Mouse (Mus musculus): Measurements from ENCODE around the gene Rmnd5a. TPM values are rescaled to one million over a fixed set of nuclear protein-coding genes. Genes with fewer than 3 reads are reported as not detected.

Rmnd5a gene
- polyA plus RNA-seq, 1 experiment from 2014 or later = 18.7 TPM

DNA sequence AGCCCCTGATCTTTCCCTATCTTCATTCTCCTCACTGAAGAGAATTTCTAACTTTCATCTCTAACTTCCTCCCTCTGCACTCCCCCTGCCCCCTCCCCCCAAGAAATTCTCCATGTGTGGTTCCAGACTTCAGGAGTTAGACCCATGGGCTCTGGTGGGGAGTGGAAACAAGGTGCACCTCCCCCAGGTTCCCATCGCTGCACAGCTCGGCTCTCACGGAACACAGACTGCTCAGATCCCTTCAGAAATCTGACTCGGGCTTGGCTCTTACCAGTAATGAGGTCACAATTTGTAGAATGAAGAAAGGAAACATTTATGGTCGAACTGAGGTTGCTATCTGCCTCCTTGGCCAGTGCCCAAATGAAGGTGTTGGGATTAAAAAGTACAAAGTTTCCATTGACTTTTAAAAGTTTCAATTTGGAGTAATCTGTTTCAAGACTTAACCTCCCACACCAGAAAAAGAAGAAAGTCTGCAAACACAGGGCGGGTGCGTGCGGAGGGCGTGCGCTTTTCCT is 79.2 kb downstream of the Rmnd5a start:
- Histone ChIP-seq H3K9me3 (no peaks in the 10 kb centered on the region), H3K4me2 (replicated peaks) (no peak overlapping the region), H3K27ac (no peak overlapping the region), H3K4me1 (no peaks in the 10 kb centered on the region), H3K4me3 (no peak overlapping the region), H3K27me3 (no peaks in the 10 kb centered on the region), H3K9ac (no peak overlapping the region), H3K36me3 (no peaks in the 10 kb centered on the region)
- no peak for ATAC-seq (ENCODE audit: insufficient number of reproducible peaks, insufficient read depth, low FRiP score, low TSS enrichment)
- 81% methylated on average over 10 of the region's 10 CpGs for WGBS

DNA sequence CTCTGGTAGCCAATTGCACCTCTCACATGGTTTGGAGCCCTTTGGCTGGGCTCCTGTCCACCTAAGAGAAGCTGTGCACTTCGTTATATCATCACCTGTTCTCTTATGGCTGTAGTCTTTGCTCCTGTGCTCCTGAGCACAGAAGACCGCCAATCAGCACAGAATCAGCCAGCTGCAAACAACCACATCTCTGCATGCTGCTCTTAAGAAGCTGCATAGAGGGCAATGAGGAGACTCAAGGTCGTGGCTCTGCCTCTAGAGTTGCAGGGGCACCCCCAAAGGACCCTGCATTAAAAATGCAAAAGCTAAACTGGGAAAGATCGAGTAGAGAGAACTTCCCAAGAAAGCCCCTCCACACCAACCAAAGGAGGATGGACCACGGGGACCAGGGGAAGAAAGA is 79.7 kb downstream of the Rmnd5a start:
- no peaks in the 10 kb centered on the region for H3K9me3 ChIP-seq
- H3K27ac ChIP-seq = no peak overlapping the region
- H3K27me3 ChIP-seq = no peaks in the 10 kb centered on the region
- H3K4me1 ChIP-seq = no peaks in the 10 kb centered on the region
- 68% methylated on average over 5 of the region's 5 CpGs for WGBS
- ATAC-seq (ENCODE audit: insufficient number of reproducible peaks, insufficient read depth, low FRiP score, low TSS enrichment) = no peak
- H3K9ac ChIP-seq = no peak overlapping the region
- H3K4me3 ChIP-seq = no peak overlapping the region
- H3K36me3 ChIP-seq = no peaks in the 10 kb centered on the region
- no peak overlapping the region for H3K4me2 ChIP-seq (replicated peaks)

DNA sequence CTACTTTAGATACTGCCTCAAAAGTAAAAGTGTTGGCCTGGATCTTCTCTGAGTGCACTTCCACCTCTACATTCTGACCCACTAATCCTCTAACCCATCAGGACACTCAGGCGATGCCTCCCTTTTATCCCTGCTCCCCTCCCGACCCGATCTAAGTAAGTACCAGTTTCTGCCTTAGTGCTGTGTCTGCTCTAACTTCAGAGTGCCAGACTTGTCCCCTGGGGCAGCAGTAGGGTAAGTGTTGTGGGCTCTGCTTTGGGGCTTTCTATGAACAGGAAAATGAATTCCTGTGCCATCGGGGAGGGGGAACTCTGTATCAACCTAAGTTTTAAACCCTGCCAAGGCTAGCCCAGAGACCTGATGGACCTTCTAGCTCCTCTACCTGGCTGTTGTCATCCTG is 80.2 kb downstream of the Rmnd5a start:
- no peak overlapping the region for H3K27ac ChIP-seq
- no peak overlapping the region for H3K4me3 ChIP-seq
- ATAC-seq (ENCODE audit: insufficient number of reproducible peaks, insufficient read depth, low FRiP score, low TSS enrichment) = no peak
- H3K36me3 ChIP-seq = no peaks in the 10 kb centered on the region
- H3K27me3 ChIP-seq = no peaks in the 10 kb centered on the region
- no peaks in the 10 kb centered on the region for H3K9me3 ChIP-seq
- no peak overlapping the region for H3K4me2 ChIP-seq (replicated peaks)
- H3K4me1 ChIP-seq = no peaks in the 10 kb centered on the region
- H3K9ac ChIP-seq = no peak overlapping the region
- WGBS = 75% methylated on average over 4 of the region's 4 CpGs

DNA sequence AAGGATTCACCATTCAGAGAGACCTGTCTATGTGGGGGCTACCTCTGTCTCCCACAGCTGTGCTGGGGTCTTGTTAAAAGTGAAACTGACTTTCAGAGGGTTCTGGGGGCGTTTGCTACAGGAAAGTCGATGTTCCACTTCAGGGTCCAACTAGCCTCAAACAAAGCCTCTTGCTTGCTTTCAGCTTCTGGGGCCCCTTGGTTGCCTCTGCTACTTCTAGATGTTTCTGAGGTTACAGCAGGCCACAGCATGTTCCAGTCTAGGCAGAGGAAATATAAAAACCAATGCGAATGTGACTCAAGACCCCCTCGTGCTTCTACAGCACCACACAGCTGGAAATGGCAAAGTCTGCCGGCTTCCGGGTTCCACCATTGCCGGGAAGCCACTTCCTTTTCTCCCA is 82.9 kb downstream of the Rmnd5a start:
- no peaks in the 10 kb centered on the region for H3K9me3 ChIP-seq
- no peak overlapping the region for H3K4me2 ChIP-seq (replicated peaks)
- 88% methylated on average over 7 of the region's 7 CpGs for WGBS
- no peaks in the 10 kb centered on the region for H3K36me3 ChIP-seq
- ATAC-seq (ENCODE audit: insufficient number of reproducible peaks, insufficient read depth, low FRiP score, low TSS enrichment) = no peak
- H3K27me3 ChIP-seq = no peaks in the 10 kb centered on the region
- no peak overlapping the region for H3K9ac ChIP-seq
- no peak overlapping the region for H3K27ac ChIP-seq
- no peak overlapping the region for H3K4me3 ChIP-seq
- no peaks in the 10 kb centered on the region for H3K4me1 ChIP-seq

DNA sequence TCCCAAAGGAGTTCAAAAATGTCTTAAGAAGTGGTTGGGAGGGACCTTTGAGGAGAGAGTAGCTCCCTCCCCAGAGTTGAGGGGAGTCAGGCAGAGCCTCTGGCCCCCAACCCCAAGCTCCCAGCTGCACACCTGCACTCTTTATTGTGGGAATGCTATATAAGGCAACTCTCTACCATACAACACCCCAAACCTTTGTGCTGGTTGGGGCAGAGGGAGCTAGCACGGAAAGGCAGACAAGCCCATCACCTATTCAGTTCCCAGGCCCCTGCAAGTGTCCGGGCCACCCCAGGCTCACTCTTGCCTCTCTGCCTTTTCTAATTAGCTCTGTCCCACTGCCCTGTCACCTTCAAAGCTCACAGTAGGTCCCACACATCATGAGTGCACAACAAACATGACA is 86.7 kb downstream of the Rmnd5a start:
- ATAC-seq (ENCODE audit: insufficient number of reproducible peaks, insufficient read depth, low FRiP score, low TSS enrichment) = no peak
- Histone ChIP-seq H3K4me1 (no peaks in the 10 kb centered on the region), H3K36me3 (no peaks in the 10 kb centered on the region), H3K9ac (no peak overlapping the region), H3K9me3 (no peaks in the 10 kb centered on the region), H3K27ac (no peak overlapping the region), H3K4me2 (replicated peaks) (no peak overlapping the region), H3K27me3 (no peaks in the 10 kb centered on the region), H3K4me3 (no peak overlapping the region)
- 78% methylated on average over 2 of the region's 2 CpGs for WGBS

DNA sequence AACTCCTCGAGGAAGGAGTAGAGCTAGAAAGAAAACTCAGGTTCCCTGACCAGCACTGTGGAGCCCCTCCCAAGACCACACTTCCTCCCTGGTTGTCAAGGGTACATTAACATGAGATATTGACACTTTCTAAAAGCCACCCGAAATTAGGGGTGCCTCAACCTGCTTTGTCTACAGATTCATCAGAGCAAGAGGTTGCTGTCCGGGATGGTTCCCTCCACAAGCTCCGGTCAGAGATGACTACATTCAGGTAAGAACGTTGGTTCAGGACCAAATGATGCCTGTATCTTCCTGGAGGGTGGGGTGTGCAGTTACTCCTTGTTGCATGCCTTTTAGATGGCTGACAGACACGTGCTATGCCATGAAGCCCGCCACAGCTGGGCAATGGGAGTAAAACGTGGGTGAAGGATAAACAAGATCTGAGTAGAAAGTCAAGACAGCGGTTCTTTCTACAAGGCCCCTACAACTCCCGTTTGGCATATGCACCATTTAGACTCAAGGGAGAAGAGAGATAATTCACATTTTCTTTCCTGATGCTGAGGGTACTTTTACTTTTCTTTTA is 87.5 kb downstream of the Rmnd5a start:
- 80% methylated on average over 10 of the region's 10 CpGs for WGBS
- no peak for ATAC-seq (ENCODE audit: insufficient number of reproducible peaks, insufficient read depth, low FRiP score, low TSS enrichment)
- no peak overlapping the region for H3K4me2 ChIP-seq (replicated peaks)

DNA sequence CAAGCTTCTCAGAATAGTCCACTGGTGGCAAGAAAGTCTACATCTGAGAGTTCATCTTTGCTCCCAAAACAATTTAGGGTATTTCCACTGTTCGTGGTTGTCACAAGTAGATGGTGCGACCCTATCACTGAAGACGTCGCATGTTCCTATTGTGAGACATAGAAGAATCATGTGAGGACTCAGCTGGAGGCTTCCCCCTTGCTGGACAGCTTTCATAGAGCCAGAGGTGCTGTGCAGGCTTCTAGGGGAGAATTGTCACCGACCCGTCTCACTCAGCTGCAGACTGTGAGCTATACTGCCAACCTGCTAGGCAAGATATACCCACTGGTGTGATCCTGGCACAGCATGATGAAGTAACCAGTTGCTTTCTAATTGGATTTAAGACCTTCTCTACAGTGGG is 88.2 kb downstream of the Rmnd5a start:
- no peaks in the 10 kb centered on the region for H3K36me3 ChIP-seq
- WGBS = 91% methylated on average over 6 of the region's 6 CpGs
- no peak overlapping the region for H3K4me3 ChIP-seq

More for the DNA sequence above, 87.5 kb downstream of the Rmnd5a start:
- no peak overlapping the region for H3K27ac ChIP-seq
- no peaks in the 10 kb centered on the region for H3K27me3 ChIP-seq
- H3K9ac ChIP-seq = no peak overlapping the region
- no peaks in the 10 kb centered on the region for H3K9me3 ChIP-seq
- no peaks in the 10 kb centered on the region for H3K4me1 ChIP-seq
- no peaks in the 10 kb centered on the region for H3K36me3 ChIP-seq
- H3K4me3 ChIP-seq = no peak overlapping the region

DNA sequence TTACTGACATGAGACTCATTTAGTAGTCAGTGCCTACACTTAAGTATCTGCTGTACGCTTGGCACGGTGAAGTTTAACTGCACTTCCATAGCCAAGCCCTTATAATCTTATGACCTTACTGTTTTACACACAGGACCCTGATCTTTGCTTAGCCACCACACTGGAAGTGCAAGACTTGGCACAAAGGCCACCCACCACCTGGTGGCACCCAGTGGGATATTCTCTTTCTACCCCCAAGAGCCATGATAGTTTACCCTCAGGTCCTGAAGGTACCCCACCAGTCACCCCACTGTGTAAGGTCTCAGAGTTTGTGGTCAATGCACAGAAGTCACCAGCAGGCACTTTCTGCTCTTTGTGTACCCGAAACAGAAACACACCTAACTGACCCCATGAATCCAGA is 89.2 kb downstream of the Rmnd5a start:
- 96% methylated on average over 3 of the region's 3 CpGs for WGBS
- ATAC-seq (ENCODE audit: insufficient number of reproducible peaks, insufficient read depth, low FRiP score, low TSS enrichment) = no peak
- H3K9me3 ChIP-seq = no peaks in the 10 kb centered on the region

More for the DNA sequence above, 88.2 kb downstream of the Rmnd5a start:
- ATAC-seq (ENCODE audit: insufficient number of reproducible peaks, insufficient read depth, low FRiP score, low TSS enrichment) = no peak
- no peaks in the 10 kb centered on the region for H3K27me3 ChIP-seq
- no peak overlapping the region for H3K4me2 ChIP-seq (replicated peaks)
- no peaks in the 10 kb centered on the region for H3K9me3 ChIP-seq
- H3K4me1 ChIP-seq = no peaks in the 10 kb centered on the region
- no peak overlapping the region for H3K9ac ChIP-seq
- no peak overlapping the region for H3K27ac ChIP-seq

DNA sequence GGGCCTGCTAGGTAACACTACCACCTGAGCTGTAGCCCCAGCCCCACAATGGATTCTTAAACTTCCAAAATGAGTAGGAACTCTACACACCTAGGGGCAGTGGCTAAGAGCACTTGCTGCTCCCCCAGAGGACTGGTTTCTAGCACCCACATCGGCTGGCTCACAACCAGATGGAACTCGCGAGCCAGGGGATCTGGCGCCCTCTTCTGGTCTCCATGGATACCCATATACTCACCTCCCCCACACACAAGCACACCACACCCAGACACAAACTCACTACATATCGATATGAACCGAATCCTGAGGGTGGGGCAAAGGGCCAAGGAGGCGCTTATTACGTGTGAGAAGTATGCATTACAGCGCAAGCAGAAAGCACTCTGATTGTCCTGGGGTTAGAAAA is 92.4 kb downstream of the Rmnd5a start:
- Histone ChIP-seq H3K27ac (no peak overlapping the region), H3K4me1 (no peaks in the 10 kb centered on the region), H3K4me2 (replicated peaks) (no peak overlapping the region), H3K4me3 (no peak overlapping the region), H3K36me3 (no peaks in the 10 kb centered on the region), H3K9ac (no peak overlapping the region), H3K9me3 (no peaks in the 10 kb centered on the region), H3K27me3 (no peaks in the 10 kb centered on the region)
- no peak for ATAC-seq (ENCODE audit: insufficient number of reproducible peaks, insufficient read depth, low FRiP score, low TSS enrichment)
- WGBS = 96% methylated on average over 9 of the region's 9 CpGs

More for the DNA sequence above, 89.2 kb downstream of the Rmnd5a start:
- Histone ChIP-seq H3K4me3 (no peak overlapping the region), H3K27ac (no peak overlapping the region), H3K4me2 (replicated peaks) (no peak overlapping the region), H3K36me3 (no peaks in the 10 kb centered on the region), H3K9ac (no peak overlapping the region), H3K27me3 (no peaks in the 10 kb centered on the region), H3K4me1 (no peaks in the 10 kb centered on the region)

DNA sequence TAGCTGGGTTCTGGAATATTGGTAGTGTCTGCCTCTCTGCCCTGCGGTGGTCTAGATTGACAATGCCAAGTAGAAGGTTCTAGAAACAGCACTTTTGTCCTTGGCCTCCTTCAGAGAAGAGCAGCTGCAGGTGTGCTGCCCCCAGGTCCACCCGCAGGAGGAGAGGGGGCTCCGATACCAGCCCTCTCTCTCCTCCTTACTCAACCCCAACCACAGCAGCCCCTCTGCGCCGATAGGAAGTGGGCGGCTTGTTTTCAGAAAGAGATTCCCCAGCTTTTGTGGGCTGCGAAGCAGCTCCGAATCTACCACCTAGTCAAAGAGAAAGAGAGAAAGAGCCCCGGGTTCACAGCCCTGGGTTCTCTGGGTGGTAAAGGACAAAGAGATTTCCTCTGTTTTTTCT is 99.3 kb downstream of the Rmnd5a start:
- no peak overlapping the region for H3K4me2 ChIP-seq (replicated peaks)
- no peaks in the 10 kb centered on the region for H3K27me3 ChIP-seq
- no peaks in the 10 kb centered on the region for H3K36me3 ChIP-seq
- H3K4me3 ChIP-seq = no peak overlapping the region
- no peaks in the 10 kb centered on the region for H3K4me1 ChIP-seq
- H3K9me3 ChIP-seq = no peaks in the 10 kb centered on the region
- WGBS = 86% methylated on average over 9 of the region's 9 CpGs
- no peak overlapping the region for H3K27ac ChIP-seq
- no peak overlapping the region for H3K9ac ChIP-seq
- ATAC-seq (ENCODE audit: insufficient number of reproducible peaks, insufficient read depth, low FRiP score, low TSS enrichment) = no peak

DNA sequence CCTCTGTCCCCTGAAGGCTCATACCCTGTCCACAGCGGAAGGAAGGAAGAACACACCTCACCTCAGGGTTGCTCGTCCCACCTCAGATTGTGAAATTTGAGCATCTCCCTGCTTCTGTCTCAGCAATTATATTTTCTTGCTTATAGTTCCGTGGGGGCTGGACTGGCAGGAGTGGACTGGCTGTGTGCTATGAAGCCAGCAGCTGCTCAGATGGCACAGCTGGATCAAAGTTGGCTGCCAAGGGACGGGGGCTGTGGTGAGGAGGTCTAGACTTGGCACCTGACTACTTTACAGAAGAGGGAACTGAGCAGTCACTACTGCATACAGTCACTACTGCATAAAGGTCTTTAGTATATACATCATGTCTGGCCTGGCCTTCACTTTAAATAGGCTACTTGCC is 101.1 kb downstream of the Rmnd5a start:
- no peaks in the 10 kb centered on the region for H3K9me3 ChIP-seq
- no peak for ATAC-seq (ENCODE audit: insufficient number of reproducible peaks, insufficient read depth, low FRiP score, low TSS enrichment)
- 76% methylated on average over 4 of the region's 4 CpGs for WGBS
- no peak overlapping the region for H3K27ac ChIP-seq
- H3K4me3 ChIP-seq = no peak overlapping the region
- no peaks in the 10 kb centered on the region for H3K27me3 ChIP-seq
- H3K4me1 ChIP-seq = no peaks in the 10 kb centered on the region
- no peak overlapping the region for H3K4me2 ChIP-seq (replicated peaks)
- no peak overlapping the region for H3K9ac ChIP-seq
- no peaks in the 10 kb centered on the region for H3K36me3 ChIP-seq

DNA sequence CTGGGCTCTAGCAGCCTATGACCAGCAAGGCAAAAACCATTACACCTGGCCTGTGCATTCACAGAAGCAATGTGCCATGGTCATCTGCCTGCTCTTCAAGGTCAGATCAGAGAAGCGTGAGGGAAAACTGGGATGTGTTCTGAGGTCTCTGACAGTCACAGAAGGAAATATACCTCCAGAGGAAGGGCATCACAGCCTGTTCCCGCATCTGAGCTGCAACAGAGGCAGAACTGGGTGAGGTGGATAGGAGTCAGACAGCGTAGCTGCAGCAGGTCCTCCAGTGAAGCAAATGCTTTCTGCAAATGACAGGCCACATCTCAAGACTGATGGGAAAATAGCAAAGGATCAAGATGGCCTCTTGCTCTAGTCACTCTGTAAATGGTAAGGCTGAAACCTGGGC is 101.5 kb downstream of the Rmnd5a start:
- 86% methylated on average over 3 of the region's 3 CpGs for WGBS
- H3K4me2 ChIP-seq (replicated peaks) = no peak overlapping the region
- no peaks in the 10 kb centered on the region for H3K36me3 ChIP-seq
- H3K27me3 ChIP-seq = no peaks in the 10 kb centered on the region
- H3K27ac ChIP-seq = no peak overlapping the region
- no peaks in the 10 kb centered on the region for H3K9me3 ChIP-seq
- no peaks in the 10 kb centered on the region for H3K4me1 ChIP-seq
- ATAC-seq (ENCODE audit: insufficient number of reproducible peaks, insufficient read depth, low FRiP score, low TSS enrichment) = no peak
- no peak overlapping the region for H3K9ac ChIP-seq
- H3K4me3 ChIP-seq = no peak overlapping the region
